Mouse (Mus musculus): ENCODE measurements around the gene Paox. TPM values are rescaled to one million over a fixed set of nuclear protein-coding genes. Genes with fewer than 3 reads are reported as not detected.

Paox gene
- polyA plus RNA-seq (2012; rRNA removed) = 8.5 and 9.3 TPM in 2 replicates

DNA sequence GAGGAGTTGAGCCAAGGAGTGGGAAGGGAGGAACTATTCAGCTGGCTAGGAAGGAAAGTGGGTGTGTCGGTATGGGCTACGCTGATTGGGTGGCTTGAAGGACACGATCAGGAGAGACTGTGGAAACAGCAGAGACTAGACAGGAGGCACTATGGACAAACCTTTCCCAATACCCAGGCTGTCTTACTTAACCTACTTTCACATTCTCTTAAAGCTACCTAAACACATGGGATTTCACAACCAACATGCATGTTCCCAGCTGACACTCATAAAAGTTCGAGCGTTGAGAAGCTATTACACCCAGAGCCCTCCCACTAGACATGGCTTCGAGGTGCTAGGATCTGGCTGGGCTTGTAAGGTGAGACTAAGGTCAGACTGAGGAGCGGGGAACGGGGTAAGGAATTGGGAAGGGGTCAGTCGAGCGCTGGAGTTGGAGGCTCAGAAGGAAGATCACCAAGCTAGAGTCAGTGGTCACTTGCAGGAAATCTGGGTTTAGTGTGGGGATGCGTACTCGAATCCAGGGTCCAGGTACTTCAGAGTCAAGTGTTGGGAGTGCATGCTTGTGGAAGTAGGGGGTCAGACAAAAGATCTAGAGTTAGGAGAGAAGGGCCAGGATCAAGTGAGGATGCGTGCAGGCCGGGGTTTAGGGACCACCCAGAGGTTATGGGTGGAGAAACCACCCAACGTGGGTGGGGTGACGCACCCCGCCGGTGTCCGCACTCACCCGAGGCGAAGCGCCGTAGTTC is at the start of gene Paox:
Gene Paox (plus strand): TSS at position 217 of the 746 bp plus-strand sequence.

GRCm38 (mm10) chr7:140082242-140082678 is 33.3 kb upstream of the Paox start, which contains the start of gene Caly:
Gene Caly (minus strand): TSS chr7:140082548.

DNA sequence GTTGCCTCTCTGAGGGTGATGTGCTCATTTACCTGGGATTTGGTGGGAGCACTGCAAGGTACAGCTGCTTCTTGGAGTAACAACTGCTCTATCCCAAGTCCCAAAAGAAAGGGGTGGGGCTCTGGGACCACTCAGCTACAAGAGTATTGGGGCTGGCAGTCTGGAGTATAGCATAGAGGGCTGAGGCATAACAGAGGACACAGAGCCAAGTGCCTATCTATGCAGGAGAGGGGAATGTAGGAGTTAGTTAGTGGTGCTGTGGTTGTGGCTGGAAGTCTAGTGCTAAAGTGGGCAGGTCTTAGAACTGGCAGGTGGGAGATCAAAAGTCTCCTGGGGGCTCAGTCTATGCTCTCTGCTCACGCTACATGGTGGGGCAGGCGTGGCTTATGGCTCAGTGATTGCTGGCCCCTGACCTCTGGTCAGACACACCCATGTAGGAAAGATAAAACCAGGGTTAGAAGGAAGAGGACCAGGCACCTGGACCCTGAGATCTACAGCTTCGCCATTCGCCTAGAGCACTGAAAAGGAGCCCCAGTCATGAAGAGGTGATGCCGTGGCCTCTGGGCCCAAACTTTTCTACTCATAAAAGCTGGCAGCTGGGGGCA is 22.6 kb upstream of the Paox start, which contains the start of gene Prap1:
Gene Prap1 (plus strand): TSS at position 472 of the 605 bp plus-strand sequence.

DNA sequence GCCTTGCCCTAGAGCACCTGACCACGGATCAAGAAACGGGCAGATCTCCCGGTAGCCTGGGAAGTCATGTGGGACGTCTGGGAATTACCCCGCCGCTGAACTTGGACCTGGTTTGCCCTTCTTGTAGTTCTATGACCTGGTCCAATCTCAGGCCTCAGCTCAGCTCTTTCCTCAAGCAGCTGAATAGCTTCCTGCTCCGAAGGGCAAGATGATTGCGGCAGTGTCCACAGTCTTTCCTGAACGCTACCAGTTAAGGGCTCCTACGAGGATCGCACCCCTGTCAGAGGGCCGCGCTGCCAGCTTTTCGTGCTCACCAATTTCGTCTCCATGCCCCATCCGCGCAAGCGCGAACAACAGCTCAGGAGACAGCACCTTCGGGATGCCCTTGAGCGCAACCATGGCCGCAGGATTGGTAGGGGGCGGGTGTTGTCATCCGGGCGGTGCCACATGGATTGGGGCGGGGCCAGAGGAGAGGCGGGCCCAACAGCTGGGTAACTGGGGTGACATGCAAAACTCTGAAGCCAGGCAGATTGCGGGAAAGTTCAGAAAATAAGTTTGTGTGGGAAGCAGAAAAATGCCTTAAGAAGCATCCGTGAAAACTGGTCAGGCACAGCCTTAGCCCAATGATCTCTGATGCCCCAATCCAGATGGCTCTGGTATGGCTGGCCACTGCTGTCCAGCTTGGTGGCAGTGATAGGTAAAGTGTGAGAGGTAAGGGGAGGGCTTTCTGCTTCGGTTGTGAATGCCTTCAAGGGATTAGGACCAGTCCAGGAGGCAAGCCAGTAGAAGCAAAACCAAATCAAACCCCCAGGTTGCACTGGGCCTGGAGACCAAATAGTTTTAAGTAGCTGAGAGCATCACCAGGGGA is 13.4 kb upstream of the Paox start, which contains the start of gene Fuom:
Gene Fuom (minus strand): TSS at position 449 of the 868 bp plus-strand sequence.

DNA sequence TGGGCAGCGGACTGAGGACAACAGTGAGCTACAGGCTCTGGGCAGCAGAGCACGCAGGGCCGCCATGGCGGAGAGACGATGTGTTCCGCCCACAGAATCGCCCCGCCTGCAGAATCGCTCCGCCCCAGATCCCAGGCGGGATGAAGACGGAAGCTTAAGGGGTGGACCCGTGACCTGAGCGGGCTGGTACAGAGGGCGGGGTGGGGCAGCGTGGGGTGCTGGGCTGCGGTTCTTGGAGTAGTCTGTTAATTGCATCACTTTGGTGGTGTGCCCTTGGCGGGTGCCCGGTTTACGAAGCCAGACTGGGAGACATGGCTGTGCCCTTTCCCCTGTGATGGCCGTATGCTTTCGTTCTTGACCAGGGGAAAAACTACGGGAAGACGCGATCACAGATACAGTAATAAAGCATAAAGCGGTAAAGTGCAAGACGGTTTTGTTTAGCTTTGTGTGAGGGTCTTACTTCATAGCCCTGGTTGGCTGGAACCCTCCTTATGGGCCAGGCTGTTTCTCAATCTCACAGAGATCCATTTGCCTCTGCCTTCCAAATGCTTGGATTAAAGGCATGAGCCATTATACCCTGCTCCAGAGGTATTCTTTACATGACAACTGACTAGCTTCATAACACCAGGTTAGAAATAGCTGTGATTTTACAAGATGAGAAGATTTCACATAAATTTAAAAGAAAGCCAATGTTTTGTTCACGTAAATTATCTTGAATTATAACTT is 893 bp downstream of the Paox start, which contains the start of gene Echs1:
Gene Echs1 (minus strand): TSS at position 148 of the 726 bp plus-strand sequence.

DNA sequence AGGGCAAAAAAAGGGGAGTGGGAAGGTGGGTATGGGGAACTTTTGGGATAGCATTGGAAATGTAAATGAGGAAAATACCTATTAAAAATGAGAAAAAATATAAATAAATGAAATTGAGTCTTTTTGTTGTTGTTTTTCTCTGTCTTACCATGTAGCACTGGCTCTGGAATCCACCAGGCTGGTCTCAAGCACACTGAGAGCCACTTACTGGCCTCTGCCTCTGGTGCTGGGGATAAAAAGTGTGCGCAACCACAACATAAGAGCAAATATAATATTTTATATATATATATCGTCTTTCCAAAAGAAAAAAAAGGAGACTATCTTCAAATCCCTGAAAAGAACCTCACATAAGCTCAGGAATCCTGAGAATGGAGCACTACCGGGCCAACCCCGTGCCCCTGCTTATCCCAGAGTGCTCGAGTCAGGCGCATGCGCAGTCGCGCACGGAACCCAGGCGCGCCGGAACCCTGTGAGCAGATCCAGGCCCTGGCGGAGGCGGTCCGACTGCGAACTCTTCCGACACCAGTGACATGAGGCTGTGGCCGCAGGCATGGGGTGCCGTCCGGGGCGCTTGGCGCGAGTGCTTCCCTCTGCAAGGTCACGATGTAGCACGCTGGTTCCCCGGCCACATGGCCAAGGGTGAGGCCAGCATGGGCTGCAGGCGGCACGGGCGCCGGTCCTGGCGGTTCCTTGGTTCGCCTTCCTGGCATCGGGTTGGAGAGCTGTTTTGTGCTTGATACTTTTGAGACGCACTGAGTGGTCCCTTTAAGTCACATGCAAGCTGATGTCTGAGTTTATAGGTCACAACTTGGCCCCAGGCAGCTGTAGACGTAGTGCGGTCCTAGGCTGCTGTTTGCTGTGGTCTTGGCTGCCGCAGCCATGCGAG is 21.8 kb downstream of the Paox start, which contains the start of gene Mtg1:
Gene Mtg1 (plus strand): TSS at position 430 of the 886 bp plus-strand sequence.

DNA sequence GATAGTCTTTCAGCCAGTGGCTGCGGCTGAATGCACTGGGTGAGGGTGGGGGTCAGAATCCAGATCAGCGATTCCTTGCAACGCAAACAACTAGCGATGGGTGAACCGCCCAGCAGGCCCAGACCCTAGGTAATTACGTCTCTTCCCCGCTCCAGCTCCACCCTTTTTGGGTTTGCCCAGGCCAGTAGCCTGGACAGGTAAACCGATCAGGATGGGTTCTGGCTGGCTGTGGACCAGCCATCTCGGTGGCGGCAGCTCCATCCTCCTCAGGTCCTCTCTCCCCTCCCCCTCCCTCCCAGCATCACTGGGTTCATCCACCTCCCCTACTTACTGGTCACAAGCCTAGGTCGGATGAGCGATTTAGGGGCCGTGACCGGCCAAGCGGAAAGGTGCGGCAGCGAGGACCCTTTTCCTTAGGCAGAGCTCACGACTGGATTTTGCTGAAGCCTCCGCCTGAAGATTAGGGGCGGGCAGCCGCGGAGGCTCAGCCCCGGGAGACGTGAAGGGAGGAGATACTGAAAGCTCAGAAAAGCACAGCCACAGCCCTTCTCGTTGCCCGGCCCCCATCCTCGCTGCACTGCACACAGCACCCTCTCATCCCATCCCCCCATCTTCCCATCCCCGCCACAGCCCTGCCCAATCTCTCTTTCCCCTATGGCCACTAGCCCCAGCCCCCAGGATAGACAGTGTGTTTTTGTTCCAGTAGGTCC is 38.8 kb downstream of the Paox start, which contains the start of gene Sprn:
Gene Sprn (minus strand): TSS at position 660 of the 710 bp plus-strand sequence.

GRCm38 (mm10) chr7:140164664-140165063 is 49.1 kb downstream of the Paox start, which contains the start of gene Olfr522:
Gene Olfr522 (minus strand): TSS chr7:140164764.

DNA sequence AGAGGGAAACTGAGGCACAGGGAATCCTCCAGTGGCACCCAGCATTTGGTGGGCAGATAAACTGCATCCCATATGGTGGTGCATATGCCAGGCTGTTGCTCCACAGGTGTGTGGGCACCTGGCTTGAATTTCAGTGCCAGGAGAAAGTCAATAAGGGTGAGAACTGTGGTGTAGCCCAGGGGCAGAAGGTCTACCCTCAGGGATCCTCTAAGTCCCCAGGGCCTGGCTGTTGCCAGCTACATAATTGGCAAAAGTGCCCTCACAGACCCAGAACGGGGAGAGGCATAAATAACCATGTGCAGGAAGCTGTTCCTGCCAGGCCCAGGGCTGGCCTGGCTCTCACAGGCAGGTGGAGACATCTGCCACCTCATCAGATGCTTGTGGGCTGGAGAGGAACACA is 57.3 kb downstream of the Paox start, which contains the start of gene Olfr523:
Gene Olfr523 (plus strand): TSS at position 282 of the 400 bp plus-strand sequence.

Other genes starting within 250 kb of the Paox start
- 1.1 and 1.2 TPM in 2 replicates for gene Kndc1, start 221.1 kb upstream of the Paox start, polyA plus RNA-seq (2012; rRNA removed)
- gene Utf1, start 172.0 kb upstream of the Paox start, polyA plus RNA-seq (2012; rRNA removed) = 0.04 and 0.30 TPM in 2 replicates
- gene 6430531B16Rik, start 137.0 kb upstream of the Paox start, polyA plus RNA-seq (2012; rRNA removed) = 0.48 and 0.53 TPM in 2 replicates
- 9.3 and 9.4 TPM in 2 replicates for gene Adam8, start 123.2 kb upstream of the Paox start, polyA plus RNA-seq (2012; rRNA removed)
- 51.6 and 53.6 TPM in 2 replicates for gene Zfp511, start 79.4 kb upstream of the Paox start, polyA plus RNA-seq (2012; rRNA removed)
- gene Tubgcp2, start 79.1 kb upstream of the Paox start, polyA plus RNA-seq (2012; rRNA removed) = 47.7 and 68.0 TPM in 2 replicates
- gene Msx3, start 66.7 kb upstream of the Paox start, polyA plus RNA-seq (2012; rRNA removed) = 10.2 and 11.3 TPM in 2 replicates
- 6.7 and 10.7 TPM in 2 replicates for gene Caly, start 33.3 kb upstream of the Paox start, polyA plus RNA-seq (2012; rRNA removed)
- 1.5 TPM in 1 of 2 replicates, not detected in the other for gene Prap1, start 22.4 kb upstream of the Paox start, polyA plus RNA-seq (2012; rRNA removed)
- gene Fuom, start 13.4 kb upstream of the Paox start, polyA plus RNA-seq (2012; rRNA removed) = 20.8 and 23.8 TPM in 2 replicates
- 94.1 and 116 TPM in 2 replicates for gene Echs1, start 677 bp downstream of the Paox start, polyA plus RNA-seq (2012; rRNA removed)
- 31.4 and 49.2 TPM in 2 replicates for gene Mtg1, start 21.8 kb downstream of the Paox start, polyA plus RNA-seq (2012; rRNA removed)
- 0.80 and 0.83 TPM in 2 replicates for gene Sprn, start 39.1 kb downstream of the Paox start, polyA plus RNA-seq (2012; rRNA removed)
- gene Olfr522, start 49.0 kb downstream of the Paox start, polyA plus RNA-seq (2012; rRNA removed) = not detected in 2 replicates
- gene Olfr523, start 57.4 kb downstream of the Paox start, polyA plus RNA-seq (2012; rRNA removed) = not detected in 2 replicates
- gene Olfr524, start 90.2 kb downstream of the Paox start, polyA plus RNA-seq (2012; rRNA removed) = not detected in 2 replicates
- 0.04 TPM in 1 of 2 replicates, not detected in the other for gene Cd163l1, start 102.5 kb downstream of the Paox start, polyA plus RNA-seq (2012; rRNA removed)
- not detected in 2 replicates for gene 5830411N06Rik, start 131.5 kb downstream of the Paox start, polyA plus RNA-seq (2012; rRNA removed)
- not detected in 2 replicates for gene Olfr525, start 205.1 kb downstream of the Paox start, polyA plus RNA-seq (2012; rRNA removed)
- gene Olfr527, start 218.2 kb downstream of the Paox start, polyA plus RNA-seq (2012; rRNA removed) = not detected in 2 replicates
- gene Olfr60, start 245.9 kb downstream of the Paox start, polyA plus RNA-seq (2012; rRNA removed) = not detected in 2 replicates

Data from central nervous system, embryonic 11.5 days (tissue).